Mouse (Mus musculus) megakaryocyte, embryonic 14.5 days (primary cell): ENCODE results near the gene E2f8. TPM values are rescaled to one million over a fixed set of nuclear protein-coding genes. Genes with fewer than 3 reads are reported as not detected.

Experiments used
- H3K27me3 ChIP-seq: replicated peaks from 2 replicates; pipeline ENCODE3; 2012; ENCODE audit warnings: inconsistent platforms
- H3K36me3 ChIP-seq: replicated peaks from 2 replicates; pipeline ENCODE3; 2012; ENCODE audit warnings: low read length, inconsistent platforms, mixed read lengths
- H3K4me1 ChIP-seq: 2 replicates; pipeline ENCODE4 v1.6.1; 2012; ENCODE audit warnings: inconsistent platforms
- H3K4me3 ChIP-seq: replicated peaks from 2 replicates; pipeline ENCODE3; 2012; ENCODE audit warnings: moderate library complexity, mild to moderate bottlenecking, inconsistent platforms
- H3K9me3 ChIP-seq: 2 replicates; pipeline ENCODE4 v1.6.1; 2012; ENCODE audit warnings: inconsistent platforms
- FLI1 ChIP-seq: IDR thresholded peaks from 2 replicates; pipeline ENCODE4 v1.6.1; 2012; ENCODE audit warnings: low read length, inconsistent platforms, mixed read lengths
- GATA1 ChIP-seq: IDR thresholded peaks from 3 replicates; pipeline ENCODE4 v1.6.1; 2012; ENCODE audit warnings: mixed read lengths, low read length, inconsistent platforms, borderline replicate concordance
- polyA plus RNA-seq: library from polyadenylated mRNA; stranded (reverse); fragments of >175 nt; gene quantifications from 2 replicates; pipeline ENCODE4 v1.2.3, GENCODE M21; 2012; ENCODE audit warnings: low replicate concordance; ENCODE audit not compliant: insufficient read depth

E2f8 gene
- polyA plus RNA-seq, 1 experiment = 23.0 TPM

- Histone ChIP-seq H3K36me3 (no peaks in the 10 kb centered on the region), H3K4me3 (peak overlapping the region; percentile 80), H3K27me3 (peaks cover 2% of the 10 kb centered on the region), H3K9me3 (no peaks in the 10 kb centered on the region), H3K4me1 (peaks cover 39% of the 10 kb centered on the region)
- TF ChIP-seq GATA1 (no peak), FLI1 (no peak)
Observed at GRCm38 (mm10) chr7:48909342-48909671, 27.9 kb upstream of the E2f8 start.

GRCm38 (mm10) chr7:48908521-48909341 lies 27.3 kb upstream of the E2f8 start, which contains the start of gene Nav2:
Nav2 (plus strand) TSS chr7:48908716.
- H3K27me3 ChIP-seq = peaks cover 2% of the 10 kb centered on the region
- peak within 1 kb of the TSS; percentile 80 for H3K4me3 ChIP-seq
- TF ChIP-seq GATA1 (no peak), FLI1 (no peak)
- H3K4me1 ChIP-seq = peaks cover 41% of the 10 kb centered on the region
- H3K36me3 ChIP-seq = no peaks in the 10 kb centered on the region
- H3K9me3 ChIP-seq = no peaks in the 10 kb centered on the region

- peaks cover 18% of the 10 kb centered on the region for H3K27me3 ChIP-seq
- TF ChIP-seq FLI1 (no peak), GATA1 (no peak)
- no peak overlapping the region for H3K4me3 ChIP-seq
- H3K36me3 ChIP-seq = no peaks in the 10 kb centered on the region
- no peaks in the 10 kb centered on the region for H3K9me3 ChIP-seq
- peaks cover 67% of the 10 kb centered on the region for H3K4me1 ChIP-seq
Observed at GRCm38 (mm10) chr7:48902454-48902853, 21.1 kb upstream of the E2f8 start.

GRCm38 (mm10) chr7:48900408-48901167 lies 19.2 kb upstream of the E2f8 start:
- no peak for TF ChIP-seq GATA1
- TF ChIP-seq FLI1 = no peak
- H3K36me3 ChIP-seq = no peaks in the 10 kb centered on the region
- H3K9me3 ChIP-seq = no peaks in the 10 kb centered on the region
- H3K4me1 ChIP-seq = peaks cover 78% of the 10 kb centered on the region
- peaks cover 30% of the 10 kb centered on the region for H3K27me3 ChIP-seq
- peak overlapping the region; percentile 12 for H3K4me3 ChIP-seq

- peaks cover 87% of the 10 kb centered on the region for H3K4me1 ChIP-seq
- peaks cover 31% of the 10 kb centered on the region for H3K27me3 ChIP-seq
- no peaks in the 10 kb centered on the region for H3K36me3 ChIP-seq
- H3K4me3 ChIP-seq = no peak overlapping the region
- TF ChIP-seq GATA1 (no peak), FLI1 (no peak)
- no peaks in the 10 kb centered on the region for H3K9me3 ChIP-seq
Observed at GRCm38 (mm10) chr7:48898416-48898815, 17.0 kb upstream of the E2f8 start.

GRCm38 (mm10) chr7:48897539-48898163 lies 16.3 kb upstream of the E2f8 start:
- Histone ChIP-seq H3K36me3 (no peaks in the 10 kb centered on the region), H3K4me3 (no peak overlapping the region), H3K9me3 (no peaks in the 10 kb centered on the region), H3K4me1 (peaks cover 90% of the 10 kb centered on the region), H3K27me3 (peaks cover 29% of the 10 kb centered on the region)
- TF ChIP-seq FLI1 = no peak
- TF ChIP-seq GATA1 = no peak

- Histone ChIP-seq H3K4me1 (peaks cover 87% of the 10 kb centered on the region), H3K27me3 (peaks cover 29% of the 10 kb centered on the region), H3K36me3 (no peaks in the 10 kb centered on the region), H3K4me3 (no peak overlapping the region), H3K9me3 (no peaks in the 10 kb centered on the region)
- TF ChIP-seq GATA1 = no peak
- TF ChIP-seq FLI1 = no peak
Observed at GRCm38 (mm10) chr7:48896051-48896450, 14.7 kb upstream of the E2f8 start.

- H3K27me3 ChIP-seq = peaks cover 30% of the 10 kb centered on the region
- TF ChIP-seq FLI1 = no peak
- no peak for TF ChIP-seq GATA1
Observed at GRCm38 (mm10) chr7:48895475-48895874, 14.1 kb upstream of the E2f8 start.

GRCm38 (mm10) chr7:48894763-48895162 lies 13.4 kb upstream of the E2f8 start:
- TF ChIP-seq GATA1 = no peak
- no peak for TF ChIP-seq FLI1
- peaks cover 81% of the 10 kb centered on the region for H3K4me1 ChIP-seq
- peaks cover 30% of the 10 kb centered on the region for H3K27me3 ChIP-seq
- no peak overlapping the region for H3K4me3 ChIP-seq
- H3K9me3 ChIP-seq = no peaks in the 10 kb centered on the region
- H3K36me3 ChIP-seq = no peaks in the 10 kb centered on the region

More at GRCm38 (mm10) chr7:48895475-48895874, 14.1 kb upstream of the E2f8 start:
- Histone ChIP-seq H3K9me3 (no peaks in the 10 kb centered on the region), H3K4me3 (no peak overlapping the region), H3K4me1 (peaks cover 82% of the 10 kb centered on the region), H3K36me3 (no peaks in the 10 kb centered on the region)
